ENCODE assay signal across 8 mouse cellular contexts in the genomic region with DNA sequence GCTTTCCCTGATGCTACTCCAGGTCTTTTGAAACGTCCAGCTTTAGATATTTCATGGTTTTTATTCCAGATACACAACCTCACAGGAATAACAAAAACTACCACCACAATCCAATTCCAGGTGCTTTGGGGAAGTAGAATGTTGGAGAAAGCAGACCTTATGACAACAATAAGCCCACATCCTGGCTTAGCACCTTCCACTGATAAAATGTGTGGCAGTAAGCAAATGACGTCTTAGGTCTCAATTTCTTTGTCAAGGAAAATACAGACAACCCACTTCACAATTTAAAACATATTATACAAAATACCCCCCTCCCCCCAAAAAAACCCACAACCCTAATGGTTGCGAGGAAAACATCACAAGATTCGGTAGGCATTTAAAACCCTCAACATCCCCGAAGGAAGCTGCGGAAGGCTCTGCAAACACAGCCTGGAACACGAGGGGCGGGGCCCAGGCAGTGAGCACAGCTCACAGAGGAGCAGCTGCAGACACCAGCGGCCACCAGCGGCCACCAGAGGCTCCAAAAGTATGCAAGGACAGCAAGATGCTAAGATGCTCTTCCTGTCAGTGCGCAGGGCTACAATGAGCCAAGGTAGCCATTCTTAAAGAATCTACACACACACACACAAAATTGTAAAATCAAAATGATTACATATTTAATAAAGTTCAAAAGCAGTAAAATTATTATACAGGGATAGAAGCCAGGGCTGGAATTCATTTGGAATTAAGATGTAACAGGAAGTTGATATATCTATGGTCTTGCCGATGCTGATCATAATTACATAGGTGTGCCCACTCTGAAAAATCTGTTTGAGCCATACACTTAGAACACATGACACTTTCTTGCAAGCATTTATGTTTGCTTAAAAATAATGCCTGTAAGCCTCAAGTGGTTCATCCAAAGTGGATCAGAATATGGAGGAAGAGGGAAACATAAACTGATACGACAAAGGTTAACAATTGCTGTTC. TPM values are rescaled to one million over a fixed set of nuclear protein-coding genes. Genes with fewer than 3 reads are reported as not detected.
DNase-seq lines count a peak whose midpoint lies in the region; ATAC-seq lines count a peak whose summit lies in the region.

No protein-coding gene starts in this region.

- peak; percentile 98 for ATAC-seq in forebrain, embryonic 16.5 days
- peak; percentile 99 for ATAC-seq in hindbrain, embryonic 16.5 days
- ATAC-seq in midbrain, embryonic 14.5 days (ENCODE audit: low FRiP score, low TSS enrichment) = peak; percentile 92

- intact Hi-C loops in left cerebral cortex, postnatal 36 days (cut with DNase I) = no loop called here

- WGBS in forebrain, embryonic 16.5 days = 31% methylated on average over 13 of the region's 13 CpGs
- WGBS in hindbrain, embryonic 16.5 days = 35% methylated on average over 13 of the region's 13 CpGs
- 34% methylated on average over 13 of the region's 13 CpGs for WGBS in midbrain, embryonic 14.5 days

- peak overlapping the region; percentile 22; the same call in 1 of the 2 replicates for H3K9ac ChIP-seq in forebrain, embryonic 16.5 days (replicated peaks; ENCODE audit: low read depth, low read length)
- peak overlapping the region; percentile 17; the same call in 1 of the 2 replicates for H3K9ac ChIP-seq in hindbrain, embryonic 16.5 days (ENCODE audit: low read depth, low read length)
- no peak overlapping the region for H3K9ac ChIP-seq in midbrain, embryonic 14.5 days (replicated peaks; ENCODE audit: low read length)

- H3K27me3 ChIP-seq in forebrain, embryonic 16.5 days (replicated peaks; ENCODE audit: control insufficient read depth, insufficient read depth, low read length) = no peaks in the 10 kb centered on the region
- H3K27me3 ChIP-seq in hindbrain, embryonic 16.5 days (replicated peaks; ENCODE audit: control insufficient read depth, insufficient read depth, low read length) = no peaks in the 10 kb centered on the region; the same call in 1 of the 2 replicates
- no peaks in the 10 kb centered on the region for H3K27me3 ChIP-seq in midbrain, embryonic 14.5 days (ENCODE audit: control insufficient read depth, insufficient read depth, low read length)

- H3K4me1 ChIP-seq in forebrain, embryonic 16.5 days (replicated peaks; ENCODE audit: control insufficient read depth, insufficient read depth, low read length) = no peaks in the 10 kb centered on the region
- H3K4me1 ChIP-seq in hindbrain, embryonic 16.5 days (ENCODE audit: control insufficient read depth, insufficient read depth, low read depth, low read length) = no peaks in the 10 kb centered on the region
- H3K4me1 ChIP-seq in midbrain, embryonic 14.5 days (ENCODE audit: control insufficient read depth, insufficient read depth, low read length) = no peaks in the 10 kb centered on the region

- H3K9me3 ChIP-seq in forebrain, embryonic 16.5 days (ENCODE audit: control insufficient read depth, low read length) = no peaks in the 10 kb centered on the region
- H3K9me3 ChIP-seq in hindbrain, embryonic 16.5 days (ENCODE audit: control insufficient read depth, low read length) = no peaks in the 10 kb centered on the region
- H3K9me3 ChIP-seq in midbrain, embryonic 14.5 days (ENCODE audit: control insufficient read depth, low read length) = no peaks in the 10 kb centered on the region

- peak; percentile 57 to 68 for DNase-seq in cerebellum, postnatal 10 days
- DNase-seq in cerebellum, adult 11 months = no peak
- DNase-seq in adrenal gland, postnatal 10 days = peak; percentile 66
- peak; percentile 32 to 34 for DNase-seq in left cerebral cortex, postnatal 36 days (ENCODE audit: low spot score in 2 of 2)
- peak; percentile 85 for DNase-seq in midbrain, embryonic 14.5 days
- peak; percentile 67 for DNase-seq in testis, postnatal 10 days (ENCODE audit: low spot score)

- H3K27ac ChIP-seq in forebrain, embryonic 16.5 days (ENCODE audit: low read length) = no peak overlapping the region
- H3K27ac ChIP-seq in hindbrain, embryonic 16.5 days (ENCODE audit: low read depth, low read length) = 0 out of 2 replicates have a peak overlapping the region, but pooled peaks have one; percentile 46
- H3K27ac ChIP-seq in midbrain, embryonic 14.5 days (replicated peaks; ENCODE audit: low read depth, low read length) = peak overlapping the region; percentile 37; the same call in 1 of the 2 replicates

- peak overlapping the region; percentile 26 for H3K4me3 ChIP-seq in forebrain, embryonic 16.5 days (replicated peaks; ENCODE audit: low read length)
- peak overlapping the region; percentile 19 for H3K4me3 ChIP-seq in hindbrain, embryonic 16.5 days (ENCODE audit: low read length)
- peak overlapping the region; percentile 27 for H3K4me3 ChIP-seq in midbrain, embryonic 14.5 days (replicated peaks; ENCODE audit: low read depth, low read length)

- H3K4me2 ChIP-seq in forebrain, embryonic 16.5 days (ENCODE audit: low read length) = peak overlapping the region; percentile 43
- H3K4me2 ChIP-seq in hindbrain, embryonic 16.5 days (ENCODE audit: low read length) = peak overlapping the region; percentile 47
- H3K4me2 ChIP-seq in midbrain, embryonic 14.5 days (ENCODE audit: low read length) = peak overlapping the region; percentile 44

- H3K36me3 ChIP-seq in forebrain, embryonic 16.5 days (ENCODE audit: control insufficient read depth, insufficient read depth) = no peaks in the 10 kb centered on the region
- no peaks in the 10 kb centered on the region for H3K36me3 ChIP-seq in hindbrain, embryonic 16.5 days (ENCODE audit: control insufficient read depth, insufficient read depth, low read length)
- no peaks in the 10 kb centered on the region for H3K36me3 ChIP-seq in midbrain, embryonic 14.5 days (ENCODE audit: control insufficient read depth, insufficient read depth, low read length)

RNA-seq across cellular contexts. Expression of a gene that starts 10.8 kb away (rescaled TPM):
- 1 to 10 TPM; 8.3 to 9.5 TPM for total RNA-seq in adrenal gland, postnatal 10 days (2021)
- polyA plus RNA-seq in forebrain, embryonic 16.5 days (2015; fragmentation: Nextera tagmentation; extraction: Ambion mirVana) = 12.5 and 16.1 TPM in 2 replicates
- 23.9 and 26.2 TPM in 2 replicates for polyA plus RNA-seq in hindbrain, embryonic 16.5 days (2015; fragmentation: Nextera tagmentation; extraction: Ambion mirVana)
- total RNA-seq in left cerebral cortex, postnatal 36 days (2021) = 10 to 100 TPM; 29.4 to 35.2 TPM
- polyA plus RNA-seq in midbrain, embryonic 14.5 days (2014; fragmentation: Nextera tagmentation; extraction: Ambion mirVana) = 19.8 and 24.3 TPM in 2 replicates
